Mouse (Mus musculus) embryo, embryonic 10 days (tissue): Measurements from ENCODE around the gene Racgap1.

Experiments used
- DNase-seq: peaks from one replicate; pipeline ENCODE4 v3.0.0-alpha.2; 2015; ENCODE audit warnings: low spot score

The Racgap1 gene

GRCm38 (mm10) chr15:99651163-99651872 is at the start of gene Racgap1:
Gene Racgap1 (minus strand): TSS chr15:99651656.
- DNase-seq = peak; percentile 99

DNA sequence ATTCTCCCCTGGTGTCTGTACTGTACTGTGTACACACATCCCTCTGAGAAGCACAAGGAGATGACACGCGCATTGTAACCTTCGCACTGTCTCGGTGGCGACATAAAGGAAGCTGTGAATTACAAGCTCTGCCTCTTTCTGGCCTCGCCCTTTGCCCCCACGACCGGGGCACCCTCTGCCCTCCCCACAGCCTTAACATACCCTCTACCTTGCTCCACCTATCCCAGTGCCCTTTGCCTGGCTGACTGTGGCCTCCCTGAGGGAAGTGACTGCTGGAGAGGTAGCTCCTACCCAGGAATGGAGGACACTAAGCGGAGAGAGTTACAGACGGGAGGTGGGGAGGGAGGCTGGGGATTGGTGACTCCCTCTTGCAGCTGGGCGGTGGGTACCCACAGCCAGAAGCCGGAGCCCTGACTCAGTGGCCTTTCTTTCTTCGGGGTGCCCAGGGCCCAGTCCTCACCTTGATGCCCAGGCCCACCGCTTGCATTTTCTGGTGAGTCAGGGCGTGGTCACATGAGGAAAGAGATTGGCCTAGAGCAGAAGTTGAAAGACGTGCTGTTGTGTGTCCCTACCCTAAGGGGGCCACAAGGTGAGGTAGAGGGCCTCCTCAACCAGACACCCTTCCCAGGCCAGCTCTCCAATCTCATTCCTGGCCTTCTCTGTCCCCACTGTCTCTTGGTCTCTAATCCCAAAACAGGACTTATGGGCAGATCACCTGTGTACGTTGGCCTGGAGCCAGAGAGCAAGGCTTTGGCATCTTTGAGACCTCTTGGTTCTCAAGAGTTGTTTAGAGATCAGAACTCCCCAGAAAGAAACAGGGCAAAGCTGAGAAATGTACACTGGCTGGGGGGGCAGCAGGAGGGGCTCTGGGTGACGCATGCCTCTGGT is 49.0 kb upstream of the Racgap1 start:
- DNase-seq = no peak

GRCm38 (mm10) chr15:99699715-99700114 is 48.3 kb upstream of the Racgap1 start:
- no peak for DNase-seq

- no peak for DNase-seq
Observed at GRCm38 (mm10) chr15:99698533-99699085, 47.2 kb upstream of the Racgap1 start.

- peak; percentile 52 for DNase-seq
Observed at GRCm38 (mm10) chr15:99697309-99697708, 45.9 kb upstream of the Racgap1 start.

DNA sequence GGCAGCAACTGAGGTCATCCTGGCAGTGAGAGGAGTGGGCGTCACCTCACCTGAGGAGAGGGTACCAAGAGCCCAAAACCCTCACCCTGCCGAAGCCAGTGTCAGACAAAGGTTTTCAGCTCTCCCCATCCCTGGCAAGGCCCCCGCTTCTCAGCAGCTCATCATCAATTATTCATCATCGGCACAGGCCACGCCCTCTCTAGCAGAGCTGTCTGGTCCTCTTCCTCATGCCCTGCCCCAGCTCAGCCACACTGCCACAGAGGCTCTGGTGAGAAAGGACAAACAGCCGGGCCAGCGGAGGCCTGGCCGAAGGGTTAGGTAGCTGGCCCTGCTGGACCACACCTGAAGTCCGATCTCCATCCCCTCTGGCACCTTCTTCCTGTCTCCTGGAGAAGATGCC is 40.5 kb upstream of the Racgap1 start:
- DNase-seq = no peak

- no peak for DNase-seq
Observed at GRCm38 (mm10) chr15:99690924-99691323, 39.5 kb upstream of the Racgap1 start.

DNA sequence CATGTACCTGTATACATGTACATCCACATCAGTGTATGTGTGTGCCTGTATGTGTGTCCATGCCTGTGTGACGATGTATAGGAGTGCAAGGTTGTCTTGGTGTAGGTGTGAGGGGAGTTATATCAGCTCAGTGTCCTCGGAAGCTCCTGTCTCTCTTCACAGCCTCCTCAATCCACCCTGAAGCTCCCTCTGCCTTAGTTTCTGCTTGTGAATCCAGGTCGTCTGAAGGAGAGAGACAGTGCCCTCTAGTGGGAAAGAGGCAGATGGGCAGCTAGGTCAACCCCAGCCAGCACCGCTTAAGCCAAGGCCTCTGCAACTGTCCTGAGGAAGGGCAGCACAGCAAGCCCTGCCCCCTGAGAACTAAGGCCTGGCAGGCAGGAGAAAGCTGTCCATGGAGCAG is 37.3 kb upstream of the Racgap1 start:
- DNase-seq = peak; percentile 89

- no peak for DNase-seq
Observed at GRCm38 (mm10) chr15:99684156-99684555, 32.7 kb upstream of the Racgap1 start.

- DNase-seq = no peak
Observed at GRCm38 (mm10) chr15:99682880-99683279, 31.4 kb upstream of the Racgap1 start.

DNA sequence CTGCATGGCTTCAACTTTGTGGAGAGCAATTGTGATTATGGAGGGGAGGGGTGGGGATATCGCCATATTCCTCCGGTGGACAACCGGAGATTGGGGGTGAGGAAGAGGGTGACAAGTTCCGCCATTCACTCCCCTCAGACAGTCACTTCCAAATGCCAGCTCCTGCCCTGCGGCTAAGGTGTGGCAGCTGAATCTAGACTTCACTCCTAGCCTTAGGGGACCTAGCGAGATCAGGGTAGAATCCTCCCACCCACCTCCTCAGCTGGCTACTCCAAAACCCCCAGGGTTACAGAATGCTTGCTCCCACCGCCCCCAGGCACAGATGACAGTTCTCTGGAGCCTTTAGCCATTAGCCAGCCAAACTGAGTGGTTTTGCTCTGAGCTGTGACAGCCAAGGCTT is 27.6 kb upstream of the Racgap1 start:
- DNase-seq = no peak

DNA sequence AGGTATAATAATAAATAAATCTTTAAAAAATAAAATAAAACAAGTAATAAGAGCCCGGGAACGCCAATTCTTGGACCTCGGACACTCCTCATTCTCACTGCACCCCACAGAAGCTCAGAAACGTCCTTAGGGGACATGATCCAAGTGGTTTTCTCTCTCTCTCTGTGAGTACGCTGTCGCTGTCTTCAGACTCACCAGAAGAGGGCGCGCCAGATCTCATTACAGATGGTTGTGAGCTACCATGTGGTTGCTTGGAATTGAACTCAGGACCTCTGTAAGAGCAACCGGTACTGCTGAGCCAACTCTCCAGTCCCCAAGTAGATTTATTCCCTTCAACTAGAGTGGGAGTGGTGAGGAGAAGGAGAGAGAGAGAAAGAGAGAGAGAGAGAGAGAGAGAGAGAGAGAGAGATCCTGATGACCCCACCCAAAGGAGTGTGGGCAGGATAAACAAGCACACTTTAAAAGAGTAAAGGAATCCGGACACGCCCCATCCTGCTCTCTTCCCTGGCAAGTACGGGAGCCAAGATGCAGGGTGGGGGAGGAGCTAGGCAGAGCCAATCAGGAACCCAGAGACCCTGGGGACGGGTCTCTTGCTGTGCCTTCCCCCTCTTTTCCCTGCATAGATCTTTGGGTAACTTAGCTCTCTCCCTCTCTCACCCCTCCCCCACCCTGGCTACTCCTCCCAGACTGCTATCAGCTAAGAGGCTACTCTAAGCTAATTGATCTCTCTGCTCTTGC is 26.8 kb upstream of the Racgap1 start:
- DNase-seq = peak; percentile 71

- no peak for DNase-seq
Observed at GRCm38 (mm10) chr15:99677089-99677488, 25.6 kb upstream of the Racgap1 start.

GRCm38 (mm10) chr15:99674866-99675265 is 23.4 kb upstream of the Racgap1 start:
- no peak for DNase-seq

DNA sequence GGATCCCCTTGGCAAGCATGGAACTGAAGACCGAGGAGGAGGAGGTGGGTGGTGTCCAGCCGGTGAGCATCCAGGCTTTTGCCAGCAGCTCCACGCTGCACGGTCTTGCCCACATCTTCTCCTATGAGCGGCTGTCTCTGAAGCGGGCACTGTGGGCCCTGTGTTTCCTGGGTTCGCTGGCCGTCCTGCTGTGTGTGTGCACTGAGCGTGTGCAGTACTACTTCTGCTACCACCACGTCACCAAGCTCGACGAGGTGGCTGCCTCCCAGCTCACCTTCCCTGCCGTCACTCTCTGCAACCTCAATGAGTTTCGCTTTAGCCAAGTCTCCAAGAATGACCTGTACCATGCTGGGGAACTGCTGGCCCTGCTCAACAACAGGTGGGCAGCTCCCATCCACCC is 20.3 kb upstream of the Racgap1 start:
- no peak for DNase-seq

GRCm38 (mm10) chr15:99670964-99671670 is 19.7 kb upstream of the Racgap1 start:
- DNase-seq = no peak

- DNase-seq = peak; percentile 58
Observed at GRCm38 (mm10) chr15:99670154-99670821, 18.8 kb upstream of the Racgap1 start, which contains the start of gene Asic1. Gene Asic1 (plus strand): TSS chr15:99670368.

GRCm38 (mm10) chr15:99669392-99669791 is 17.9 kb upstream of the Racgap1 start:
- DNase-seq = no peak

DNA sequence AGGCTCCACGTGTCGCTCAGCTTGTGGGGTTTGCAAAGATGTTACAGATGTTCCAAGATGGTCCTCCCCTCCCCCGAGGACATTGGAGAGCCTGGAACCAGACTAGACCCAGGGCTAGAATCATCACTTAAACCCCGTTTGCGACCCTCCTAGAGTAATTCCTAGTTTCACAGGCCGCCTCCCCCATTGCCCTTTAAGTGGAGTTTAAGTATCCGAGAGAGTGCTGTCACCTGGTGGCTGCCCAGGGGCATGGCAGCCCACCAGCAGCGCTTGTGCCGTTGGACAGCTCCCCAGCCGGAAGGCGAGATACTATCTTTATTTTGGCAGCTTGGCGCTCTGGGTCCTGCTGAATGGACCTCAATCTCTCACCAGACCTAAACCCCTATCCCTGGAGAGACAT is 17.4 kb upstream of the Racgap1 start:
- peak; percentile 90 for DNase-seq

DNA sequence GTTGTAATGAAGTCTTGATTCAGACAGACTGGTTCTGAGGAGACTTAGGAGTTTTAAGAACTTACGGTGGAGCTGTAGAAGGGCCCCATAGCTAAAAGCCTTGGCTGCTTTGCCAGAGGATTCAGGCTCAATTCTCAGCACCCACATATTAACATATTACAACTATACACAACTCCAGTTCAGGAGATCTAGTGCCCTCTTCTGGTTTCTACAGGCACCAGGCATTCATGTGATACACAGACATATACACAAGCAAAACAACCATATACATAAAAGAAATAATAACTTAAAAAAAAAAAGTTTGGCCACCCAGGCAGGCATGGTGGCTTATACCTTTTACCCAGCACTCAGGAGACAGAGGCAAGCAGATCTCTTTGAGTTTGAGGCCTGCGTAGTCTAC is 16.1 kb upstream of the Racgap1 start:
- no peak for DNase-seq
